18 mouse cellular contexts compared by ENCODE assay signal in genomic region chr1:177013313-177013712, GRCm38 (mm10).
DNase-seq lines count a peak whose midpoint lies in the region; ATAC-seq lines count a peak whose summit lies in the region.
"Had no signal": no experiment of that assay in that cellular context is flagged by ENCODE, and none has a peak within 500 bp of the region (broad histone marks: within the 10 kb centered on the region; RNA-seq: fewer than 3 reads in every experiment).

No protein-coding gene starts in this region.

- H3K9ac ChIP-seq in hindbrain, embryonic 11.5 days (ENCODE audit: low read depth, low read length) = no peak overlapping the region
- H3K9ac ChIP-seq in liver, embryonic 16.5 days (ENCODE audit: low read depth, low read length) = no peak overlapping the region
- no peak overlapping the region for H3K9ac ChIP-seq in liver, embryonic 11.5 days (ENCODE audit: low read depth, low read length)
- no peak overlapping the region for H3K9ac ChIP-seq in intestine, embryonic 16.5 days (ENCODE audit: low read depth, low read length)
- H3K9ac ChIP-seq: hindbrain, embryonic 12.5 days; liver, embryonic 14.5 days; neural tube, embryonic 15.5 days; stomach, embryonic 15.5 days had no signal

- 86% methylated on average over 1 of the region's 1 CpGs for WGBS in hindbrain, embryonic 10.5 days
- WGBS in hindbrain, embryonic 11.5 days = 86% methylated on average over 1 of the region's 1 CpGs
- WGBS in liver, embryonic 16.5 days (ENCODE audit: insufficient replicate concordance) = 59% methylated on average over 1 of the region's 1 CpGs
- WGBS in liver, embryonic 11.5 days = 81% methylated on average over 1 of the region's 1 CpGs
- WGBS in intestine, embryonic 16.5 days = 70% methylated on average over 1 of the region's 1 CpGs

- no peak overlapping the region for H3K4me3 ChIP-seq in hindbrain, embryonic 10.5 days
- H3K4me3 ChIP-seq in hindbrain, embryonic 11.5 days (ENCODE audit: low read depth, low read length) = no peak overlapping the region
- no peak overlapping the region for H3K4me3 ChIP-seq in liver, embryonic 16.5 days (ENCODE audit: low read depth, low read length)
- no peak overlapping the region for H3K4me3 ChIP-seq in liver, embryonic 11.5 days (ENCODE audit: low read depth, low read length)
- no peak overlapping the region for H3K4me3 ChIP-seq in intestine, embryonic 16.5 days (ENCODE audit: low read length)
- H3K4me3 ChIP-seq: heart, adult 2 months; hindbrain, embryonic 12.5 days; neural tube, embryonic 15.5 days; stomach, embryonic 15.5 days had no signal

- H3K27me3 ChIP-seq in hindbrain, embryonic 10.5 days (ENCODE audit: insufficient read depth, poor library complexity, severe bottlenecking) = 0 out of 2 replicates have a peak, but pooled peaks cover 5% of the 10 kb centered on the region
- no peaks in the 10 kb centered on the region for H3K27me3 ChIP-seq in hindbrain, embryonic 11.5 days (ENCODE audit: control insufficient read depth, insufficient read depth, low read length)
- no peaks in the 10 kb centered on the region for H3K27me3 ChIP-seq in liver, embryonic 16.5 days (ENCODE audit: control insufficient read depth, insufficient read depth, low read depth, low read length)
- H3K27me3 ChIP-seq in liver, embryonic 11.5 days (replicated peaks; ENCODE audit: control insufficient read depth, insufficient read depth, low read length) = no peaks in the 10 kb centered on the region
- no peaks in the 10 kb centered on the region for H3K27me3 ChIP-seq in intestine, embryonic 16.5 days (replicated peaks; ENCODE audit: control insufficient read depth, insufficient read depth, low read length)
- H3K27me3 ChIP-seq: hindbrain, embryonic 12.5 days; neural tube, embryonic 15.5 days; stomach, embryonic 15.5 days had no signal

- peaks cover 96% of the 10 kb centered on the region for H3K4me1 ChIP-seq in hindbrain, embryonic 10.5 days (replicated peaks)
- H3K4me1 ChIP-seq in hindbrain, embryonic 11.5 days (replicated peaks; ENCODE audit: control insufficient read depth, insufficient read depth, low read length) = peaks cover 11% of the 10 kb centered on the region
- no peaks in the 10 kb centered on the region for H3K4me1 ChIP-seq in liver, embryonic 16.5 days (ENCODE audit: control insufficient read depth, low read depth, low read length)
- 0 out of 2 replicates have a peak, but pooled peaks cover 6% of the 10 kb centered on the region for H3K4me1 ChIP-seq in liver, embryonic 11.5 days (replicated peaks; ENCODE audit: control insufficient read depth, insufficient read depth, low read length)
- peaks cover 10% of the 10 kb centered on the region for H3K4me1 ChIP-seq in intestine, embryonic 16.5 days (ENCODE audit: control insufficient read depth, insufficient read depth, low read length)

- peak; percentile 1 for DNase-seq in hindbrain, embryonic 10.5 days (ENCODE audit: low spot score)
- no peak for DNase-seq in hindbrain, embryonic 11.5 days (ENCODE audit: low spot score)
- no peak for DNase-seq in liver, embryonic 11.5 days (ENCODE audit: low spot score)
- DNase-seq in urinary bladder, postnatal 36 days (ENCODE audit: low spot score in 2 of 2) = no peak
- no peak for DNase-seq in layer of hippocampus, postnatal 14 days (ENCODE audit: low spot score in 2 of 2)
- DNase-seq: kidney, adult 11 months; lung, postnatal 14 days; midbrain, embryonic 14.5 days; right cerebral cortex, postnatal 25 days; thymus, adult 18-20 months had no signal

- H3K27ac ChIP-seq in hindbrain, embryonic 10.5 days = 0 out of 2 replicates have a peak overlapping the region, but pooled peaks have one; percentile 45
- no peak overlapping the region for H3K27ac ChIP-seq in hindbrain, embryonic 11.5 days (ENCODE audit: low read depth, low read length)
- H3K27ac ChIP-seq in liver, embryonic 16.5 days (ENCODE audit: low read length) = no peak overlapping the region
- H3K27ac ChIP-seq in liver, embryonic 11.5 days (ENCODE audit: low read depth, low read length) = no peak overlapping the region
- H3K27ac ChIP-seq in intestine, embryonic 16.5 days (ENCODE audit: low read length) = no peak overlapping the region
- H3K27ac ChIP-seq: hindbrain, embryonic 12.5 days; kidney, postnatal 0 days; liver, embryonic 14.5 days; neural tube, embryonic 15.5 days had no signal

- no peak overlapping the region for H3K4me2 ChIP-seq in hindbrain, embryonic 11.5 days (replicated peaks; ENCODE audit: low read depth, low read length)
- H3K4me2 ChIP-seq in liver, embryonic 16.5 days (ENCODE audit: low read depth, low read length) = no peak overlapping the region
- no peak overlapping the region for H3K4me2 ChIP-seq in liver, embryonic 11.5 days
- no peak overlapping the region for H3K4me2 ChIP-seq in intestine, embryonic 16.5 days (ENCODE audit: low read depth, low read length)
- H3K4me2 ChIP-seq: hindbrain, embryonic 12.5 days; neural tube, embryonic 15.5 days; stomach, embryonic 15.5 days had no signal

- H3K9me3 ChIP-seq in hindbrain, embryonic 10.5 days = no peaks in the 10 kb centered on the region
- H3K9me3 ChIP-seq in hindbrain, embryonic 11.5 days (ENCODE audit: control insufficient read depth, low read length) = no peaks in the 10 kb centered on the region
- H3K9me3 ChIP-seq in liver, embryonic 16.5 days (replicated peaks; ENCODE audit: control insufficient read depth, low read length) = no peaks in the 10 kb centered on the region
- H3K9me3 ChIP-seq in liver, embryonic 11.5 days (ENCODE audit: control insufficient read depth, low read length) = no peaks in the 10 kb centered on the region
- no peaks in the 10 kb centered on the region for H3K9me3 ChIP-seq in intestine, embryonic 16.5 days (ENCODE audit: control insufficient read depth, low read length)
- H3K9me3 ChIP-seq: hindbrain, embryonic 12.5 days; neural tube, embryonic 15.5 days; stomach, embryonic 15.5 days had no signal

- no peak for ATAC-seq in hindbrain, embryonic 11.5 days (ENCODE audit: low FRiP score)
- ATAC-seq in liver, embryonic 16.5 days (ENCODE audit: low read depth) = peak; percentile 51
- no peak for ATAC-seq in liver, embryonic 11.5 days (replicated peaks; ENCODE audit: low FRiP score)
- peak; percentile 68 for ATAC-seq in intestine, embryonic 16.5 days

- H3K36me3 ChIP-seq in hindbrain, embryonic 10.5 days = 0 out of 2 replicates have a peak, but pooled peaks cover 4% of the 10 kb centered on the region
- H3K36me3 ChIP-seq in hindbrain, embryonic 11.5 days (ENCODE audit: control insufficient read depth, insufficient read depth, low read length) = no peaks in the 10 kb centered on the region
- H3K36me3 ChIP-seq in liver, embryonic 16.5 days (ENCODE audit: control insufficient read depth, insufficient read depth) = no peaks in the 10 kb centered on the region
- H3K36me3 ChIP-seq in liver, embryonic 11.5 days (ENCODE audit: control insufficient read depth, insufficient read depth, low read length) = no peaks in the 10 kb centered on the region
- no peaks in the 10 kb centered on the region for H3K36me3 ChIP-seq in intestine, embryonic 16.5 days (ENCODE audit: control insufficient read depth, insufficient read depth, low read length)
- H3K36me3 ChIP-seq: hindbrain, embryonic 12.5 days; neural tube, embryonic 15.5 days; stomach, embryonic 15.5 days had no signal

Comparison
In these comparisons a context has a peak if more than half of its experiments do, and no peak if none do; other contexts are left out.
1. ATAC-seq: peak in liver, embryonic 16.5 days (single experiment) and intestine, embryonic 16.5 days (single experiment); none in hindbrain, embryonic 11.5 days (single experiment) and liver, embryonic 11.5 days (single experiment).